Mouse (Mus musculus) CH12.LX (cell line): Measurements from ENCODE around the gene Phf21a. TPM values are rescaled to one million over a fixed set of nuclear protein-coding genes. Genes with fewer than 3 reads are reported as not detected.

ENCODE experiments used
- DNase-seq: peaks from one replicate; pipeline ENCODE4 v3.0.0-alpha.2; 2013; ENCODE audit errors: extremely low read depth
- H3K27ac ChIP-seq: 2 replicates; pipeline ENCODE4 v1.5.1; 2012; ENCODE audit warnings: low read depth, mild to moderate bottlenecking, control low read depth, moderate library complexity; ENCODE audit not compliant: insufficient read depth
- H3K27me3 ChIP-seq: replicated peaks from 2 replicates; pipeline ENCODE3; 2012; ENCODE audit warnings: inconsistent platforms
- H3K36me3 ChIP-seq, 2 experiments: replicated peaks in 1 of 2; 2 replicates each; pipeline versions ENCODE3 to v1.6.1; 2012; ENCODE audit warnings: inconsistent platforms in 1 of 2, low read length in 1 of 2, mild to moderate bottlenecking in 1 of 2, mixed read lengths in 1 of 2, moderate library complexity in 1 of 2; ENCODE audit not compliant: control insufficient read depth in 1 of 2, insufficient read depth in 1 of 2
- H3K4me1 ChIP-seq, 2 experiments: 2 replicates each; pipeline ENCODE4 v1.6.1; 2012; ENCODE audit warnings: inconsistent platforms in 1 of 2, moderate library complexity in 1 of 2; ENCODE audit not compliant: insufficient read depth in 2 of 2, control insufficient read depth in 1 of 2
- H3K4me2 ChIP-seq: 2 replicates; pipeline ENCODE4 v1.6.1; 2012; ENCODE audit warnings: low read depth, mild to moderate bottlenecking, control low read depth; ENCODE audit not compliant: poor library complexity, insufficient read depth, severe bottlenecking
- H3K4me3 ChIP-seq, 3 experiments: fragments of 150-350 bp in 1 of 3; sonication (generic) in 1 of 3; replicated peaks in 1 of 3; 2 replicates each; pipeline versions ENCODE3 to v1.5.1; 2011 to 2012; ENCODE audit warnings: low read depth in 2 of 3, low read length in 2 of 3, mild to moderate bottlenecking in 2 of 3, moderate library complexity in 2 of 3, control low read depth in 1 of 3, improper control_type of control experiment in 1 of 3, inconsistent platforms in 1 of 3, mixed read lengths in 1 of 3; ENCODE audit not compliant: poor library complexity in 1 of 3
- H3K79me2 ChIP-seq: replicated peaks from 2 replicates; pipeline ENCODE4 v1.6.1; 2012; ENCODE audit warnings: mild to moderate bottlenecking, moderate library complexity; ENCODE audit not compliant: control insufficient read depth, poor library complexity, insufficient read depth, severe bottlenecking; ENCODE audit errors: extremely low read depth
- H3K9ac ChIP-seq: 2 replicates; pipeline ENCODE4 v1.6.1; 2012; ENCODE audit warnings: low read depth, mild to moderate bottlenecking, control low read depth, moderate library complexity; ENCODE audit not compliant: insufficient read depth
- H3K9me3 ChIP-seq: replicated peaks from 2 replicates; pipeline ENCODE3; 2012; ENCODE audit warnings: low read length, inconsistent platforms, mixed read lengths
- EP300 ChIP-seq: IDR thresholded peaks from 2 replicates; pipeline ENCODE4 v1.6.1; 2011; ENCODE audit warnings: low read length, improper control_type of control experiment
- GABPA ChIP-seq: IDR thresholded peaks from 2 replicates; pipeline ENCODE4 v1.6.1; 2012; ENCODE audit warnings: low read depth, low read length, improper control_type of control experiment, inconsistent platforms; ENCODE audit not compliant: insufficient replicate concordance
- IRF4 ChIP-seq: IDR thresholded peaks from 2 replicates; pipeline ENCODE4 v1.6.1; 2014; ENCODE audit warnings: low read depth, mild to moderate bottlenecking, inconsistent platforms, low read length, improper control_type of control experiment
- JUN ChIP-seq: IDR thresholded peaks from 2 replicates; pipeline ENCODE4 v1.6.1; 2011; ENCODE audit warnings: low read depth, mild to moderate bottlenecking, low read length, improper control_type of control experiment, moderate library complexity; ENCODE audit not compliant: insufficient read depth
- JUND ChIP-seq: conservative IDR thresholded peaks from 2 replicates; pipeline ENCODE4 v1.6.1; 2011; ENCODE audit warnings: low read depth, low read length, improper control_type of control experiment
- KAT2A ChIP-seq: IDR thresholded peaks from 2 replicates; pipeline ENCODE4 v1.6.1; 2012; ENCODE audit warnings: low read length, improper control_type of control experiment, inconsistent platforms; ENCODE audit not compliant: insufficient replicate concordance
- MAX ChIP-seq: IDR thresholded peaks from 2 replicates; pipeline ENCODE4 v1.6.1; 2011; ENCODE audit warnings: low read length, improper control_type of control experiment
- MEF2A ChIP-seq: IDR thresholded peaks from 2 replicates; pipeline ENCODE4 v1.6.1; 2014; ENCODE audit warnings: low read depth, mild to moderate bottlenecking, inconsistent platforms, low read length, improper control_type of control experiment, borderline replicate concordance
- MXI1 ChIP-seq: IDR thresholded peaks from 2 replicates; pipeline ENCODE4 v1.6.1; 2011; ENCODE audit warnings: mild to moderate bottlenecking, low read depth, low read length, improper control_type of control experiment
- NELFE ChIP-seq: IDR thresholded peaks from 2 replicates; pipeline ENCODE4 v1.6.1; 2011; ENCODE audit warnings: low read depth, low read length, improper control_type of control experiment
- PAX5 ChIP-seq: IDR thresholded peaks from 2 replicates; pipeline ENCODE4 v1.6.1; 2012; ENCODE audit warnings: low read length, inconsistent platforms, mixed read lengths
- POLR2A ChIP-seq: IDR thresholded peaks from 2 replicates; pipeline ENCODE4 v1.6.1; 2011; ENCODE audit warnings: low read depth, mild to moderate bottlenecking, improper control_type of control experiment, low read length
- SIN3A ChIP-seq: IDR thresholded peaks from 2 replicates; pipeline ENCODE4 v1.6.1; 2012; ENCODE audit warnings: low read length, improper control_type of control experiment, inconsistent platforms
- SMC3 ChIP-seq: IDR thresholded peaks from 2 replicates; pipeline ENCODE4 v1.6.1; 2011; ENCODE audit warnings: low read depth, low read length, improper control_type of control experiment
- TBP ChIP-seq: conservative IDR thresholded peaks from 2 replicates; pipeline ENCODE4 v1.6.1; 2011; ENCODE audit warnings: low read depth, low read length, improper control_type of control experiment
- TCF12 ChIP-seq: IDR thresholded peaks from 2 replicates; pipeline ENCODE4 v1.6.1; 2014; ENCODE audit warnings: low read depth, mild to moderate bottlenecking, inconsistent platforms, low read length, improper control_type of control experiment
- ZNF384 ChIP-seq: IDR thresholded peaks from 2 replicates; pipeline ENCODE4 v1.6.1; 2012; ENCODE audit warnings: low read depth, low read length, improper control_type of control experiment, inconsistent platforms
- dilution Hi-C: fragments of 300-500 bp; cut with MboI; formaldehyde crosslinking; loops from 2 replicates; pipeline ENCODE4 v1.14.3; 2020; ENCODE audit warnings: low sequenced_read_pairs; ENCODE audit not compliant: extremely low pct_unique_long_range_greater_than_20kb, extremely low pct_ligation_motif_present
- in situ Hi-C: fragments of 300-500 bp; cut with MboI; formaldehyde crosslinking; loops from 3 replicates; pipeline ENCODE4 v1.14.3; 2019; ENCODE audit warnings: low sequenced_read_pairs, low pct_ligation_motif_present, low pct_unique_long_range_greater_than_20kb, mixed read lengths
- polyA plus RNA-seq: library from polyadenylated mRNA; unstranded; fragments of >175 nt; gene quantifications from 2 replicates; pipeline ENCODE4 v1.2.1, GENCODE M21; 2012; ENCODE audit warnings: low read depth; ENCODE audit not compliant: insufficient read length
- total RNA-seq, 2 experiments: library from RNA; depleted of rRNA; stranded (reverse); fragments of 300-350 nt in 1 of 2; fragments of >200 nt in 1 of 2; gene quantifications; 2 replicates each; pipeline ENCODE4 v1.2.3; 2012 to 2014

Gene Phf21a
- total and polyA plus RNA-seq, 3 experiments: 10.2 to 24.5 (median 12.0) TPM

GRCm38 (mm10) chr2:92210409-92210808, 117.5 kb downstream of the Phf21a start:
- in situ Hi-C loops: no loop called here
- no peaks in the 10 kb centered on the region for H3K9me3 ChIP-seq
- TF ChIP-seq SMC3: no peak
- TF ChIP-seq JUND: no peak
- TF ChIP-seq EP300: no peak
- TF ChIP-seq MEF2A: no peak
- TF ChIP-seq TCF12: no peak
- no peak for TF ChIP-seq ZNF384
- no peak for TF ChIP-seq IRF4
- no peak for TF ChIP-seq KAT2A
- TF ChIP-seq, all 38 proteins: peak for 0
- H3K4me3 ChIP-seq: no peak overlapping the region
- no peak for DNase-seq
- peaks cover 10 to 36% of the 10 kb centered on the region in 2 experiments for H3K4me1 ChIP-seq
- no peaks in the 10 kb centered on the region for H3K27me3 ChIP-seq
- peaks cover 3 to 34% of the 10 kb centered on the region in 2 experiments for H3K36me3 ChIP-seq
- no peak overlapping the region for H3K27ac ChIP-seq
- peaks cover 2% of the 10 kb centered on the region; the same call in 1 of the 2 replicates for H3K79me2 ChIP-seq
- no peak overlapping the region for H3K4me2 ChIP-seq
- no peak overlapping the region for H3K9ac ChIP-seq
- dilution Hi-C loops: no loop called here

- Histone ChIP-seq H3K4me2 (no peak overlapping the region), H3K36me3 (peaks cover 16 to 62% of the 10 kb centered on the region in 2 experiments), H3K27me3 (no peaks in the 10 kb centered on the region), H3K79me2 (no peaks in the 10 kb centered on the region), H3K4me3 (no peak overlapping the region), H3K9ac (no peak overlapping the region), H3K9me3 (no peaks in the 10 kb centered on the region), H3K4me1 (no peaks in the 10 kb centered on the region), H3K27ac (no peak overlapping the region)
- no peak for TF ChIP-seq ZNF384
- no peak for TF ChIP-seq MEF2A
- no peak for TF ChIP-seq MXI1
- TF ChIP-seq EP300: no peak
- no peak for TF ChIP-seq SIN3A
- no peak for TF ChIP-seq NELFE
- TF ChIP-seq JUN: no peak
- no peak for TF ChIP-seq MAX
- no peak for TF ChIP-seq TBP
- TF ChIP-seq GABPA: no peak
- TF ChIP-seq PAX5: no peak
- TF ChIP-seq POLR2A: no peak
- dilution Hi-C loops (no loop called here), in situ Hi-C loops (no loop called here)
- DNase-seq: no peak
These were observed 128.5 kb downstream of the Phf21a start for GRCm38 (mm10) chr2:92221431-92221830.
